Mouse (Mus musculus) heart, embryonic 14.5 days (tissue): ENCODE measurements around the gene Gm43518. TPM values are rescaled to one million over a fixed set of nuclear protein-coding genes. Genes with fewer than 3 reads are reported as not detected.

Source experiments
- ATAC-seq: fragments of 200-750 bp; cut with Nextera tagmentation; 2 replicates; pipeline ENCODE4 v1.8.0; 2017; ENCODE audit warnings: low read depth, moderate TSS enrichment; ENCODE audit not compliant: insufficient number of reproducible peaks, insufficient read depth, low FRiP score
- H3K27ac ChIP-seq, 2 experiments: fragments of 200-500 bp in 1 of 2; fragments of 300-500 bp in 1 of 2; sonication (generic) in 1 of 2; replicated peaks in 1 of 2; 2 replicates each; pipeline ENCODE4 v1.5.1; 2012 to 2014; ENCODE audit warnings: low read depth in 2 of 2, low read length in 2 of 2, control low read depth in 1 of 2, mild to moderate bottlenecking in 1 of 2, mixed read lengths in 1 of 2; ENCODE audit not compliant: control insufficient read depth in 1 of 2, insufficient read depth in 1 of 2
- H3K27me3 ChIP-seq: fragments of 300-500 bp; sonication (generic); 2 replicates; pipeline ENCODE4 v1.6.1; 2014; ENCODE audit warnings: mild to moderate bottlenecking, low read length, control low read depth; ENCODE audit not compliant: control insufficient read depth, insufficient read depth
- H3K36me3 ChIP-seq: fragments of 300-500 bp; sonication (generic); 2 replicates; pipeline ENCODE4 v1.6.1; 2014; ENCODE audit warnings: mild to moderate bottlenecking, control low read depth, low read length, mixed read lengths; ENCODE audit not compliant: control insufficient read depth, insufficient read depth
- H3K4me1 ChIP-seq, 2 experiments: fragments of 200-500 bp in 1 of 2; fragments of 300-500 bp in 1 of 2; sonication (generic) in 1 of 2; 2 replicates each; pipeline ENCODE4 v1.6.1; 2012 to 2014; ENCODE audit warnings: low read length in 2 of 2, control low read depth in 1 of 2, mixed read lengths in 1 of 2; ENCODE audit not compliant: control insufficient read depth in 2 of 2, insufficient read depth in 2 of 2
- H3K4me2 ChIP-seq: fragments of 300-500 bp; sonication (generic); 2 replicates; pipeline ENCODE4 v1.6.1; 2014; ENCODE audit warnings: mild to moderate bottlenecking, low read length
- H3K4me3 ChIP-seq, 2 experiments: fragments of 200-500 bp in 1 of 2; fragments of 300-500 bp in 1 of 2; sonication (generic) in 1 of 2; 2 replicates each; pipeline ENCODE4 v1.5.1; 2012 to 2014; ENCODE audit warnings: low read length in 2 of 2, mild to moderate bottlenecking in 2 of 2, control low read depth in 1 of 2, low read depth in 1 of 2, moderate library complexity in 1 of 2; ENCODE audit not compliant: control insufficient read depth in 1 of 2, insufficient read depth in 1 of 2
- H3K9ac ChIP-seq: fragments of 300-500 bp; sonication (generic); 2 replicates; pipeline ENCODE4 v1.6.1; 2014; ENCODE audit warnings: mild to moderate bottlenecking, low read length
- H3K9me3 ChIP-seq: fragments of 300-500 bp; sonication (generic); 2 replicates; pipeline ENCODE4 v1.6.1; 2016; ENCODE audit warnings: low read length, control low read depth; ENCODE audit not compliant: control insufficient read depth
- whole genome bisulfite sequencing: fragments of 180-500 bp; shearing (Covaris S2); extraction: QIAGEN DNeasy Blood & Tissue Kit; methylation state at CpG from one replicate; pipeline ENCODE4 v1.1.7; 2014; 5-methylcytosine and 5-hydroxymethylcytosine counted together
- polyA plus RNA-seq: library from polyadenylated mRNA; unstranded; fragments of >200 nt; fragmentation: Nextera tagmentation; extraction: Ambion mirVana; gene quantifications from 2 replicates; pipeline ENCODE4 v1.2.1, GENCODE M21; 2014

Gm43518 gene
- polyA plus RNA-seq, 1 experiment from 2014 or later = 1.4 TPM

DNA sequence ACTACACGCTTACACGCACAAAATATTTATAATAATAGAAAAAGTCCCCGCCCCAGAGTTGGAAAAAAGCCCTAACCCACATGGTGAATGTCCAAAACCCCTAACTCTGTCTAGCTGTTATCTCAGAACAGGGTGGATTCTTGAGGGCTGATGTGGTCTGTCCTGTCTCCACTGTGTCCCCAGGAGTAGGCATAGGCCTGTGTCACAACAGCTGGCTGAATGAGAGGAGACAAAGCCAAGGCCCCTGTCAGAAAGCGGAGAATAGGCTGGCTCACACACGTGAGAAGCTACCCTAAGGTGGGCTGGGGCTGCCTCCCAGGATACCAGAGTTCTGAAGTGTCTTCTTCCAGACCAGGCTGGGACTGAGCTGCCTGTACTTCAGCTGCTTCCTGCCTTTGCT, 50.9 kb downstream of the Gm43518 start:
- no peaks in the 10 kb centered on the region; the same call in 1 of the 2 replicates for H3K27me3 ChIP-seq
- H3K9me3 ChIP-seq = no peaks in the 10 kb centered on the region
- H3K4me1 ChIP-seq = peaks cover 31 to 45% of the 10 kb centered on the region in 2 experiments
- 72% methylated on average over 5 of the region's 5 CpGs for WGBS
- no peak overlapping the region for H3K4me2 ChIP-seq
- no peak overlapping the region for H3K9ac ChIP-seq
- no peak for ATAC-seq
- no peak overlapping the region for H3K27ac ChIP-seq
- no peak overlapping the region for H3K4me3 ChIP-seq
- H3K36me3 ChIP-seq = no peaks in the 10 kb centered on the region

DNA sequence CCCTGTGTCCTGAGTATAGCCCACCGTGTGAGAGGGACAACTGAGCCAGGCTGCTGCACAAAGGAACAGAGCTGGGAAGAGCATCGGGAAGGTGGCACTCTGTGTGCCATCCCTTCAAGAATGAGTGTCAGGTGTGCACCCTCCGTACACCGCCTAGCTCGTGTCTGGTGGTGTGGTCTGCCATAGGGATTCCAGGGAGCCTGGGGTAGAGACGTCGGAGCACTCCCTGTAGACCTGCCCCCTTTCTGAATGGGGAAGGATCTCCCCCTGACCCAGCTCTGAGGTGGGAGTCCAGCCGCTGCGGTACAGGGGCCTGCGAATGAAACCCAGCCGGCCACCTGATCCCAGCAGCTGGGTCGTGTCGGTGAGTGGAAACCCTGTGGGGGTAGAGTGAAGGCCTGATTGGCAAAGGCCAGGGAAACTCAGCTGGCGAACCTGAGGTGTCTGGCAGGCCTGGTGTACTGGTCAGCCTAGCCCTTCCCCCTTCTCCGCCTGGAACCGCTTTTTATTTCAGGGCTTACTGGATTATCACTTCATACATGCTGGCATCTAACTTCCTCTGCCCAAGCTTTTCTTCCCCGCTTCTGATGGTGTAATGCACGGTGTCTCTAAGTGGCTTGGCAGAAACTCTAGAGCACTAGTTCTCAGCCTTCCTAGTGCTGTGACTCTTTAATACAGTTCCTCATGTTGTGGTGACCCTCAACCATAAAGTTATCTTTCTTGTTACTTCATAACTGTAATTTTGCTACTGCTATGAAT, 52.2 kb downstream of the Gm43518 start:
- 0 out of 4 replicates have a peak overlapping the region, but pooled peaks of 1 of the 2 experiments have one; percentile 6 for H3K27ac ChIP-seq
- no peak overlapping the region for H3K4me3 ChIP-seq
- H3K9me3 ChIP-seq = no peaks in the 10 kb centered on the region
- H3K36me3 ChIP-seq = no peaks in the 10 kb centered on the region
- whole genome bisulfite sequencing = 77% methylated on average over 18 of the region's 18 CpGs
- no peak overlapping the region for H3K4me2 ChIP-seq
- no peak for ATAC-seq
- no peak overlapping the region for H3K9ac ChIP-seq
- H3K4me1 ChIP-seq = peaks cover 33 to 46% of the 10 kb centered on the region in 2 experiments
- no peaks in the 10 kb centered on the region for H3K27me3 ChIP-seq

GRCm38 (mm10) chr5:123979980-123980369, 52.8 kb downstream of the Gm43518 start:
- WGBS = 57% methylated on average over 4 of the region's 4 CpGs
- H3K4me1 ChIP-seq = peaks cover 35 to 46% of the 10 kb centered on the region in 2 experiments

DNA sequence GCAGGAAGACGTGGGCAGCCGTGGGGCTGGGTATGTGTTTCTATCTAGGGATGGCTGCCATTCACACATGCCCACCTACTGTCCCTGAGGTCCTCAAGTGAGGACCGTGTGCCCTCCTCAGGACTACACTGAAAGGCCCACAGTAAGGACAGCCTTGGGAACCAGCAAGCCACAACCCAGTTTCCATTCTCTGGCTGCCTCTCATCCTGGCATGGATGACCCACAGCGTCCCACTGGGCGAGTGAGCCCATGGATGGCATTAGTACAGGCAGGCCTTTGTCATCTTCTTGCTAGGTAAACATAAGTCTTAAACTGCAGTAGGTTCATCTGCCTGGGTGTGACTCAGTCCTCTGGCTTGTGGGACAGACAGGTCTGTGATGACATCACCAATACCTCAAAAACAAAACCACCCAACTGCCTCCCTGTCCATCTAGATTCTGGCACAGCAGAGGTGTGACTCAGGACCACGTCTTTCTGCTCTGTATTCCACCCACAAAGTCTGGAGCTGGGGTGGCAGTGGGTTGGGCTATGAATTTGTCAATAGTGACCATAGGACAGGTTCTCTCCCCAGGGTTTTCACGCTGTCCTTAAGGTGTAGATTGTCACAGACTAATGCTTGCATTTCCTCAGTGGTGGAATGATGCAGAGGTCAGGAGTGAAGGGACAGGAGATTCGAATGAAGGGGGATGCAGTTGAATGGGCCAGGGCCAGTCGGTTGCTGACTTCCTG, 53.5 kb downstream of the Gm43518 start:
- Histone ChIP-seq H3K4me3 (no peak overlapping the region), H3K36me3 (no peaks in the 10 kb centered on the region), H3K4me1 (peaks cover 41 to 53% of the 10 kb centered on the region in 2 experiments), H3K9me3 (no peaks in the 10 kb centered on the region), H3K27me3 (no peaks in the 10 kb centered on the region), H3K27ac (peak overlapping the region; percentile 45 to 55), H3K4me2 (peak overlapping the region; percentile 22; the same call in 1 of the 2 replicates), H3K9ac (no peak overlapping the region)
- WGBS = 79% methylated on average over 9 of the region's 9 CpGs
- ATAC-seq = no peak

More at GRCm38 (mm10) chr5:123979980-123980369, 52.8 kb downstream of the Gm43518 start:
- H3K4me3 ChIP-seq = no peak overlapping the region
- H3K9me3 ChIP-seq = no peaks in the 10 kb centered on the region
- no peak overlapping the region for H3K4me2 ChIP-seq
- no peak overlapping the region for H3K9ac ChIP-seq
- no peak for ATAC-seq
- H3K27me3 ChIP-seq = no peaks in the 10 kb centered on the region
- no peaks in the 10 kb centered on the region for H3K36me3 ChIP-seq
- 0 out of 4 replicates have a peak overlapping the region, but pooled peaks have one; percentile 5 to 20 for H3K27ac ChIP-seq

GRCm38 (mm10) chr5:123981250-123981554, 54.0 kb downstream of the Gm43518 start:
- H3K9me3 ChIP-seq = no peaks in the 10 kb centered on the region
- peak overlapping the region; percentile 45 to 55 for H3K27ac ChIP-seq
- WGBS = 42% methylated on average over 6 of the region's 6 CpGs
- peak overlapping the region; percentile 22; the same call in 1 of the 2 replicates for H3K4me2 ChIP-seq
- H3K27me3 ChIP-seq = no peaks in the 10 kb centered on the region
- ATAC-seq = no peak
- peaks cover 43 to 58% of the 10 kb centered on the region in 2 experiments for H3K4me1 ChIP-seq
- no peak overlapping the region for H3K9ac ChIP-seq
- no peak overlapping the region for H3K4me3 ChIP-seq
- no peaks in the 10 kb centered on the region for H3K36me3 ChIP-seq

- no peak overlapping the region for H3K4me3 ChIP-seq
- no peaks in the 10 kb centered on the region for H3K9me3 ChIP-seq
- no peak overlapping the region for H3K9ac ChIP-seq
- no peak overlapping the region for H3K27ac ChIP-seq
- no peaks in the 10 kb centered on the region for H3K27me3 ChIP-seq
- H3K4me2 ChIP-seq = no peak overlapping the region
- no peak for ATAC-seq
- 70% methylated on average over 11 of the region's 11 CpGs for WGBS
- H3K4me1 ChIP-seq = peaks cover 43 to 60% of the 10 kb centered on the region in 2 experiments
- H3K36me3 ChIP-seq = no peaks in the 10 kb centered on the region
These were observed 55.6 kb downstream of the Gm43518 start for GRCm38 (mm10) chr5:123982838-123983237.

GRCm38 (mm10) chr5:123985434-123985833, 58.2 kb downstream of the Gm43518 start:
- no peak overlapping the region for H3K9ac ChIP-seq

More at GRCm38 (mm10) chr5:123985434-123985833, 58.2 kb downstream of the Gm43518 start:
- H3K27ac ChIP-seq = no peak overlapping the region; a peak in 1 of 4 replicates
- no peaks in the 10 kb centered on the region for H3K27me3 ChIP-seq
- 56% methylated on average over 9 of the region's 9 CpGs for WGBS
- no peaks in the 10 kb centered on the region for H3K9me3 ChIP-seq
- no peak overlapping the region for H3K4me2 ChIP-seq
- peaks cover 31 to 48% of the 10 kb centered on the region in 2 experiments for H3K4me1 ChIP-seq
- ATAC-seq = peak; percentile 18; the same call in 1 of the 2 replicates
- H3K4me3 ChIP-seq = no peak overlapping the region
- no peaks in the 10 kb centered on the region for H3K36me3 ChIP-seq
